Mouse (Mus musculus): ENCODE results near the gene Pde11a. TPM values are rescaled to one million over a fixed set of nuclear protein-coding genes. Genes with fewer than 3 reads are reported as not detected.

Gene Pde11a
- polyA plus RNA-seq, 1 experiment: 0.03 TPM

GRCm38 (mm10) chr2:76053748-76054331 is 284.7 kb downstream of the Pde11a start:
- no peak for DNase-seq (ENCODE audit: low spot score)

GRCm38 (mm10) chr2:76052897-76053505 is 285.6 kb downstream of the Pde11a start:
- no peak for DNase-seq (ENCODE audit: low spot score)

- DNase-seq (ENCODE audit: low spot score): no peak
Measured at GRCm38 (mm10) chr2:76051385-76051784, 287.2 kb downstream of the Pde11a start.

GRCm38 (mm10) chr2:76050911-76051310 is 287.7 kb downstream of the Pde11a start:
- DNase-seq (ENCODE audit: low spot score): no peak

GRCm38 (mm10) chr2:76050092-76050491 is 288.5 kb downstream of the Pde11a start:
- no peak for DNase-seq (ENCODE audit: low spot score)

- no peak for DNase-seq (ENCODE audit: low spot score)
Measured at GRCm38 (mm10) chr2:76049529-76049928, 289.0 kb downstream of the Pde11a start.

DNA sequence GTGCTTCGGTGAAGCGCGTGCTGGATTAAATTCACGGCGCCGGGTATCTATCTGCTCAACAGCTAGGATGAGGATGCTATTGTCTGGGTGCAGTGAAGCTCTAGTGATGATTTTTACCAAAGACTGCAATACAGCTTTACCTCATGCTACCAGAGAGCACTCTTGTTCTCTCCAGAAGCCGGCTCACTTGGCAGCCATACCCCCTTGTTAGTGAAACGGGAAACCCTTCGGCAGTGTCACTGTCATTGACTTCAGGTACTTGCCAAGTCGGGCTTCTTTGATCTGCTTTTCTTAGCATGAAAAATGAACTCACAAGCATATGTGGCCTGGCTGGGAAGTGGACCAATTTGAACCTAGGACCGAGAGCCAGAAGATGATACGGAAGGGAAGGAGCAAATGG is 290.8 kb downstream of the Pde11a start:
- DNase-seq (ENCODE audit: low spot score): no peak

DNA sequence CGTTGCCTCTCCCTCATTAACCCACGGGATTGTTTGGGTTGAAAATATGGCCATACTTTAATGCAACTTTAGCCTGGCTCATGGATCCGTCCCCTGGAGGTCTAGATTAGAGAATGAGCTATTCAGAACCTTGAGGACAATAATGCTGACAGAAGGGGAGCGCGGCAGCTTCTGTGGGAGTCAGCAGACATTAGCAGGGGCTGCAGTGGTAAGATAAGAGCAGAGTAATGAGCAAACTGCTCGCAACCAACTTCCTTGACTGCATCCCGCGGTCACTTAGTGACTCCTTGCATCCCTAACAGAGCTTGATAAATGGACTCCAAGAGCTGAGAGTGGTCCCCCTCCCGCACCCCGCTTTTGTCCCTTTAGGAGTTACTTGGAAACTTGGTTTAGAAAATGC is 296.4 kb downstream of the Pde11a start:
- no peak for DNase-seq (ENCODE audit: low spot score)

DNA sequence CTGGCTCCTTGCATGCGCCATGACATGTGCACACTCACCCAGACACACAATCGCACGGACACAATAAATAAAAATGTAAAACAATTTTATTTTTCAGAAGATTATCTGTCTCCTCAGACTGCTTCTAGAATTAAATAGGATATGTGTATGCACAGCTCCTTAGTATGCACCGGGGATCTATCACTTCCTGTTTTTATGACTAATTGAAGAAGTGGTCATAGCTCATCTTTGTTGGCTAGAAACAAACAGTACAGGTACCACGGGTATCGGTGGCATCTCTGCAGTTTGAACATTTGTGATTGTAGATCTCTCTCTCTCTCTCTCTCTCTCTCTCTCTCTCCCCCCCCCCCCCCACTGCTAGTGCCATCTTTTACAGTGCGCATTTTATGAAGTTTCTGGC is 298.5 kb downstream of the Pde11a start:
- no peak for DNase-seq (ENCODE audit: low spot score)

- no peak for DNase-seq (ENCODE audit: low spot score)
Measured at GRCm38 (mm10) chr2:76030080-76030479, 308.5 kb downstream of the Pde11a start.

DNA sequence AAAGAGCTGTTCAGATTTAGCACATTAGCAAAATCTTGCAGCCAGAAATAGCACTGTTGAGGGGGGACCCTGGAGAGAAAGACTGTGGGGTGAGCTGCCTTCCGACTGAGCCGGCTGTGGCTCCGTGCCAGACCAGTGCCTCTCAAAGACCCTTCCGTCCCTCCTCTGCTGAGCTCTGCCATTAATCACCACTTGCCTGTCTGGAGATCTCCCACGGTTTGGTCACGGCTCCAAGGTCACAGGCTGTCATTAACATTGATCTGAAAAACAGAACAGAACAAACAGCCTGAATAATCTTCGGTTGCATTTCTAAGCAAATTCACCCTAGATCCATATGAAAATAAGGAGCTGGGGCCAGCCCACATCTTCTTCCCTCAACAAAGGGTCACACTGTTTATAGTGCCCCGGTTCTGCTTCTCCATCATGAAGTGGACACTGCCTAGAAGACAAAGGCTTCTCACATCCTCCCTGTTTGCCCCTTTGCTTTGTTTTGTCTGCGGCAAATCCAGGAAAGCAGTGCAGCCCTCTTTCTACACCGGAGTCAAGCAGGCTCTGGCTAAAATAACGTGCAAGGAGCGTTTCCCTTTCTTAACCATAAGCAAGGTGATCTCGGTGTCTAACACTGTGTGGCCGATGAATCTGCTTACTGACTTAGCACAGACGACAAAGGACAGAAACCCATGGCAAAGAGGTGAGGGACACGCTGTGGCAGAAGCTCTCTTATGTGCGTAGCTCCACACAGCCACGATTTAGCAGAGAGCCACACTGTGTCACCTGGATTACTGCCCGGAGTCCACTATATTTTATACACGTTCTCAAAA is 309.3 kb downstream of the Pde11a start:
- no peak for DNase-seq (ENCODE audit: low spot score)

- DNase-seq (ENCODE audit: low spot score): no peak
Measured at GRCm38 (mm10) chr2:76016890-76017289, 321.7 kb downstream of the Pde11a start.

GRCm38 (mm10) chr2:76016136-76016535 is 322.4 kb downstream of the Pde11a start:
- DNase-seq (ENCODE audit: low spot score): no peak

DNA sequence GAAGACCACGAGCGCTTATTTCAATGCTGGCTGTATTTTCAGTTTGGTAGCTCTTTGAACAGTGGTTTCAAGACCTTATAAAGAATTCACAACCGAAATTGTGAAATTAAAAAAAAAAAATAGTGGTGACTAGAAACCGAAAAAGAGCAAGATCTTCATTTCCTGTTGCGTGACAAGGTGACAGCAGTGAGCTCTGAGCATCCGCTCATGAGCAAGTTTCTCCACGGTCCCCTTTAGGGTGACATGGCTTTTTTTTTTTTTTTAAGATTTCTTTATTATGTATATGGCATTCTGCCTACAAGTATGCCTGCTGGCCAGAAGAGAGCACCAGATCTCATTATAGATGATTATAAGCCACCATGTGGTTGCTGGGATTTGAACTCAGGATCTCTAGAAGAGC is 323.1 kb downstream of the Pde11a start:
- no peak for DNase-seq (ENCODE audit: low spot score)

- no peak for DNase-seq (ENCODE audit: low spot score)
Measured at GRCm38 (mm10) chr2:76014659-76015058, 323.9 kb downstream of the Pde11a start.

GRCm38 (mm10) chr2:76006194-76006593 is 332.4 kb downstream of the Pde11a start:
- no peak for DNase-seq (ENCODE audit: low spot score)

GRCm38 (mm10) chr2:76002899-76003298 is 335.7 kb downstream of the Pde11a start:
- no peak for DNase-seq (ENCODE audit: low spot score)

GRCm38 (mm10) chr2:76001392-76001791 is 337.2 kb downstream of the Pde11a start:
- DNase-seq (ENCODE audit: low spot score): peak; percentile 61

DNA sequence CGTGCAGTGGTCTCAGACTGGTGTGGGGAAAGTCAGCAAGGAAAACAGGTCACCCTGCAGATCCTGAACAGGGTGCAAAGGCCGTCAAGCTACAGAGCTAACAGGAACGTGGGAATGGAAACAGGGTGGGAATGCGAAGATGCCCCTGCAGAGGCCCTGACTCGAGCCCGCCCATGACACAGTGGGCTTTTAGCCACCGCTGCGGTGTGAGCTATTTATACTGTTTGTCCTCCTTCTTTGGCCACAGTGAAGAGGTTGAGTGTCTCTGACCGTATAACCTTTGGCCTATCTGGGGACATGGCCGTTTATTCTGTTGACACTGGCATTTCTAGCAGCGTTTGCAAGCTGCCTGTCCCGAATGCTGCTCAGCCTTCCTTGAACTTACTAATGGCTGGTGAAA is 338.9 kb downstream of the Pde11a start:
- DNase-seq (ENCODE audit: low spot score): no peak

DNA sequence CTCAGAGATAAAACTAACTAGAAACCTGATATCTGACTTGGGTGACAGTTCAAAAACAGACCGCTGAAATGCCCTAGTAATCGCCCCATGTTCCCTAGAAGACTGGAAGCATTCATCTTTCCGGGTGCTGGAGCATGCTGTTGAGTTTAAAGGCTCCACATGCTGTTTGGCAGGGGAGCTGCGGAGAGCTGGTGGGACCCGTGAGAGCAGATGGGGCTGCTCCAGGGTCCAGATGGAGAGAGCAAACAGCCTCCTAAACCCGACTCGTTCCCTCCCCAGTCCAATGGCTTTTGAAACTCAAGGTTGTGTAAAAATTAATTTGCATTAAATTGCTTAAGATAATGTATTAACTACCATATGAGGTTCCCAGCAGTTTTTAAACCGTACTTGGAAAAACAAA is 339.9 kb downstream of the Pde11a start:
- no peak for DNase-seq (ENCODE audit: low spot score)

DNA sequence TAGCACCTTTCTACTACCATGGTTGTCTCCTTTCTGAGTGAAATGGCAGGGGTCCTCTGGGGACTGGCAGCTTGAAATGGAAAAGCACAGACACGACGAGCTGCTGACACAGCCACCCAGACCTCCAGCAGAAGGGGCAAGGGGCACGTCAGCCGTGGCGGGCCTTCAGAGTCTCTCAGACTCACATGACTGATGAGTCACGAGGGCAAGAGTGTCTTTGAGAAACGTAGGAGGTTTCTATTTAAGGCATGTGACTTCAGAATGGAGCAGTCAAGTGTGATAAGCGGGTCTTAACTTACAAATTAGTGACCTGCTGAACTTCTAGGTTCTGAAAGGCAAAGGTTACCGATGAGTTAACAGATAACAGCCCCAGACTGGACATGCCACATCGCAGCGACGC is 340.8 kb downstream of the Pde11a start:
- DNase-seq (ENCODE audit: low spot score): no peak

DNA sequence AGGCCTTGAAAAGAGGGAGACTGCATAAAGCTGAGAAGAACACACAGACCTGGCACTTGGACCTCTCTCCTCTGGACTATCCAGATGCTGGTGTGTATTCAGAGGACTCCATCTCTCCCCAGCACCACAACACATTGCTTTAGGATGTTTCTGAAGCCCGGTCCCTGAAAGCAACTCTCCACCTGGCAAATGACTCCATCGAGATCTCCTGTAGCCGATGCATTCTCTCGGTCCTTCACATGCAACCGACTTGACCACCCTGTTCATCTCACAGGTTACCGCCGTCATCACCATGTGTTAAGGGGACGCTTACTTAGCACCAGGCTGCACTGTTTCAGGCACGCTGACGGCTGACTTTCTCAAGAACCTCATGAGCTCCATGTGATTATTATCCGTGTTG is 343.7 kb downstream of the Pde11a start:
- DNase-seq (ENCODE audit: low spot score): no peak

DNA sequence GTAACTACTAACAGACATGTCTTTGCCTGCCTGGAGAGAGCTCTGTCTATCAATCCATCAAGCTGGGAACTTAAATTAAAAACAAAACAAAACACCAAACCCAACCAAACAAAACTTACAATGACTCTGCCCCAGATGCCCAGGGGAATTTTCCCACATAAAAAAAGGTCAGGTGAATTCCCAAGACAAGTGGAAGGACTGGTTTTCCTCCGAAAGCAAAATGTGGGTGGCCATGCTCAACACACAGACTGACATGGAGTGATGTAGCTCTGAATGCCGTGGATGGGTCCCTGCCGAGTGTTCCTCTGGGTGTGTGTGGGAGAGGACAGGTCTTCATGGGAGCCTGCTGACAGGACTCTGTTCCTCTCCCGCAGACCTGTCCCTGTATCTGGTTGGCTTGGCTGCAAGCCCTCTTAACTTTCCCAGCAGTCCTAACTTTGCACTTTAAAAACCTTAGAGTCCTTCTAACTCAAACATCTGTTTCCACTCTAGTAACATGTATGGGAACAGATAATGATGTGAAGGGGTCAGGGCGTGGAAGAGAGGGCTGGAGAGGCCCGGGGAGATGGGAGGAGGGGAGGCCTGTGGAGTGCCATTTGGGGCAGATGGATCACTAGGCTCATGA is 346.9 kb downstream of the Pde11a start:
- DNase-seq (ENCODE audit: low spot score): no peak
